Mouse (Mus musculus): ENCODE data around the gene Pter. TPM values are rescaled to one million over a fixed set of nuclear protein-coding genes. Genes with fewer than 3 reads are reported as not detected.

Pter gene
- polyA plus RNA-seq, 1 experiment from 2014 or later: 37.7 TPM

DNA sequence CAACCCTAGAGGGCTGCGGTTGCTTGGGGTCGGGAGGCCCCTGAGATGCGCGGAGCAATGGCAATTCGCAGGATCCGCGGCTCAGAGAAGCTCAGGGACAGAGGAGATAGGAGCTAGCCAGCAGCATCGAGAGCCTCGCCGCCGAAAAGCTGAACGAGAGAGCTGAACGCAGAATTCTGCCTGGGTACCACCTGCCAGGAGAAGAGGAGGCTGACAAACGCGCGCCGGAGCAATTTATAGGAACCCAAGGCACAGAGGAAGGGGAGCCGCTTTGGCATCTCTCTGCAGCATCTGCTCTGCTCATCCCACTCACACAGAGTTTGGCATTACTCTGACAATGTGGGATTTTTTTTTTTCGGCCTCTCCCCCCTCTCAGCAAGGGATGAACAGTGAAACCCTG lies 87.6 kb downstream of the Pter start, which contains the start of gene C1ql3:
C1ql3 (minus strand) TSS at position 335 of the 400 bp plus-strand sequence.
- peak within 1 kb of the TSS; percentile 25; the same call in 1 of the 2 replicates for H3K9ac ChIP-seq (ENCODE audit: low read length)
- DNase-seq (ENCODE audit: low spot score) (peak; percentile 71), ATAC-seq (replicated peaks; ENCODE audit: low FRiP score, low TSS enrichment, low read depth) (no peak)
- no peaks in the 10 kb centered on the region for H3K36me3 ChIP-seq (ENCODE audit: control insufficient read depth, insufficient read depth, low read length)
- peaks cover 49% of the 10 kb centered on the region for H3K27me3 ChIP-seq (replicated peaks; ENCODE audit: control insufficient read depth, insufficient read depth, low read length)
- 1% methylated on average over 19 of the region's 19 CpGs for WGBS
- H3K4me3 ChIP-seq (ENCODE audit: low read depth, low read length): peak within 1 kb of the TSS; percentile 51
- H3K9me3 ChIP-seq (ENCODE audit: control insufficient read depth, low read length): no peaks in the 10 kb centered on the region
- H3K4me1 ChIP-seq (replicated peaks; ENCODE audit: control insufficient read depth, insufficient read depth, low read length): peaks cover 16% of the 10 kb centered on the region; the same call in 1 of the 2 replicates
- H3K27ac ChIP-seq (ENCODE audit: low read depth): no peak within 1 kb of the TSS
- H3K4me2 ChIP-seq (ENCODE audit: low read length): peak within 1 kb of the TSS; percentile 100

DNA sequence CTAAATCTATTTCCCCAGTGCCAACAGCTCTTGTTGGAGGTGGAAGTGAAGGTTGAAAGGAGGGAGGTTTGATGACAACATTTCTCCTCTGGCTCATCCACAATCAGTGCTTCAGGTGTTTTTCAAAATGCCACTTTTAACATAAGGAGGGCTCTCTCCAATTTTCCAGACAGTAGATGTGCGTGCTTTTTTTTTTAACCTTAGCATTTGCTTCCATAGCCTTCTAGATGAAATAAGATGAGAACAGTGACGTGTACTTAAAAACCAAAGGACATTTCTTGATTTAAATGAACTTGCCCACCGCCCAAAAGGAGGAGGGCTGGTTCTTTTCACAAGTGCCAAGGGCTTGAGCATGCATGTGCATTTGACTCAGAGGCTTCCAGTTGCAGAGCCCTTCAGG lies 88.1 kb downstream of the Pter start:
- Histone ChIP-seq H3K9me3 (ENCODE audit: control insufficient read depth, low read length) (no peaks in the 10 kb centered on the region), H3K4me3 (ENCODE audit: low read depth, low read length) (no peak overlapping the region), H3K36me3 (ENCODE audit: control insufficient read depth, insufficient read depth, low read length) (no peaks in the 10 kb centered on the region), H3K9ac (ENCODE audit: low read length) (no peak overlapping the region), H3K27me3 (replicated peaks; ENCODE audit: control insufficient read depth, insufficient read depth, low read length) (peaks cover 49% of the 10 kb centered on the region), H3K27ac (ENCODE audit: low read depth) (no peak overlapping the region), H3K4me2 (ENCODE audit: low read length) (no peak overlapping the region), H3K4me1 (replicated peaks; ENCODE audit: control insufficient read depth, insufficient read depth, low read length) (peaks cover 16% of the 10 kb centered on the region; the same call in 1 of the 2 replicates)
- DNase-seq (ENCODE audit: low spot score) (no peak), ATAC-seq (replicated peaks; ENCODE audit: low FRiP score, low TSS enrichment, low read depth) (no peak)
- 43% methylated on average over 3 of the region's 3 CpGs for WGBS

DNA sequence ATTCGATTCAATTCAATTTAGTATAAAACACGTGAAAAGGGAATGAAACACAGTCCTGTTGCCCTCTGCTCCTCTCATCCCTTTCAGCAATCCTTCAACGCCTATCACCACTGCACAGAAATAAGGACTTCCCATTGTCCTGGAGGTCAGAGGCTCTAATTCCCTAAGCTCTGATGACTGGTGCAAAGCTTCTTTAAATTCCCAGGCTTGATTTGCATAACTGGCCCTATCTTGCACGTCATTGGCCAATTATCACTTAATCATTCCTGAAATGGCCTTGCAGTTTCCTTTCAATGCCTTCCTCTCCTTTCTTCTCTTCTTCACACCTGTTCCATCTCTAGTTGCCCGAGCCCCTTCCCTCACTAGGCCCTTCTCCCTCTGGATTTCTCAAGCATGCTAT lies 94.5 kb downstream of the Pter start:
- no peak overlapping the region for H3K4me2 ChIP-seq (ENCODE audit: low read length)
- no peaks in the 10 kb centered on the region for H3K9me3 ChIP-seq (ENCODE audit: control insufficient read depth, low read length)
- DNase-seq (ENCODE audit: low spot score) (no peak), ATAC-seq (replicated peaks; ENCODE audit: low FRiP score, low TSS enrichment, low read depth) (no peak)
- H3K4me1 ChIP-seq (replicated peaks; ENCODE audit: control insufficient read depth, insufficient read depth, low read length): no peaks in the 10 kb centered on the region
- 47% methylated on average over 5 of the region's 5 CpGs for WGBS
- no peaks in the 10 kb centered on the region for H3K36me3 ChIP-seq (ENCODE audit: control insufficient read depth, insufficient read depth, low read length)
- H3K27ac ChIP-seq (ENCODE audit: low read depth): no peak overlapping the region
- no peak overlapping the region for H3K9ac ChIP-seq (ENCODE audit: low read length)
- no peak overlapping the region for H3K4me3 ChIP-seq (ENCODE audit: low read depth, low read length)
- H3K27me3 ChIP-seq (replicated peaks; ENCODE audit: control insufficient read depth, insufficient read depth, low read length): 0 out of 2 replicates have a peak, but pooled peaks cover 5% of the 10 kb centered on the region

DNA sequence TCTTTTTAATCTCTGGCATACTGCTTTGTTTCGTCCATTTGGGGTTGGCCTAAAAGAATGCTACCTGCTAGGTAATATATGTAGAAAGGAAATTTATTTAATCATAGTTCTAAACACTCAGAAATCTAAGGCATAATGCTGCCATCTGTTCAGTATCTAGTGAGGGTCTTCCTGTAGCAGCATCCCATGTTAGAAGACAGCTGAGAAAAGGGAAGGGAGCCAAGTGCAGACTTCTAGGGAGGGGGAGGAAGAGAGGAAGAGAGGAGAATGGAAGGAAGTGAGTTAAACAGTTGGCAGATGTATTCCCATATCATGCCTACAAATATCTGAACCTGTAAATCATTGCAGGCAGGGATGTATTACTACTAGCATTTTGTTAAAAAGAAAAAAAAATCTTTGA lies 95.0 kb downstream of the Pter start:
- Histone ChIP-seq H3K27ac (ENCODE audit: low read depth) (no peak overlapping the region), H3K4me1 (replicated peaks; ENCODE audit: control insufficient read depth, insufficient read depth, low read length) (no peaks in the 10 kb centered on the region), H3K9ac (ENCODE audit: low read length) (no peak overlapping the region), H3K36me3 (ENCODE audit: control insufficient read depth, insufficient read depth, low read length) (no peaks in the 10 kb centered on the region), H3K9me3 (ENCODE audit: control insufficient read depth, low read length) (no peaks in the 10 kb centered on the region), H3K4me3 (ENCODE audit: low read depth, low read length) (no peak overlapping the region), H3K27me3 (replicated peaks; ENCODE audit: control insufficient read depth, insufficient read depth, low read length) (0 out of 2 replicates have a peak, but pooled peaks cover 1% of the 10 kb centered on the region), H3K4me2 (ENCODE audit: low read length) (no peak overlapping the region)
- ATAC-seq (replicated peaks; ENCODE audit: low FRiP score, low TSS enrichment, low read depth) (no peak), DNase-seq (ENCODE audit: low spot score) (no peak)
- 58% methylated on average over 1 of the region's 1 CpGs for WGBS

DNA sequence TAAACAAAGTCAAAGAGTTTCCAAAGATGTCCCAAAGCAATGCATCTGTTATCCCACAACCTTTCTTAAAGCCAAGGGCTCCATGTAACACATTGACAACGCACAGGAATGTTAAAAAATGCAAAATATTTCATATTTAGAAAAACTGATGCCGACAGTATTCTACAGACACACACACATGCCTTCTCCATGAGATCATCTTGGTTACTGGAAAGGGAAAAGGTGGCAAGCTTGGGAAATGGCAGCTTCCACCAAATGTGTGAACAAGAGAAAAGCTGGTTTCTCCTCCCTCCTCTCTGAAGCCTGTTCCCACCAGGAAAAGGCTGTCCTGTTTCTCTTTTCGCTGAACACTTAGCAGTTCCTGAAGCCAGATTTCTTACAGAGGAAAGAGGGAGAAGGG lies 114.9 kb downstream of the Pter start:
- Histone ChIP-seq H3K9me3 (ENCODE audit: control insufficient read depth, low read length) (no peaks in the 10 kb centered on the region), H3K27me3 (replicated peaks; ENCODE audit: control insufficient read depth, insufficient read depth, low read length) (no peaks in the 10 kb centered on the region), H3K27ac (ENCODE audit: low read depth) (no peak overlapping the region), H3K4me1 (replicated peaks; ENCODE audit: control insufficient read depth, insufficient read depth, low read length) (no peaks in the 10 kb centered on the region; the same call in 1 of the 2 replicates), H3K9ac (ENCODE audit: low read length) (no peak overlapping the region), H3K4me3 (ENCODE audit: low read depth, low read length) (no peak overlapping the region), H3K4me2 (ENCODE audit: low read length) (no peak overlapping the region), H3K36me3 (ENCODE audit: control insufficient read depth, insufficient read depth, low read length) (no peaks in the 10 kb centered on the region)
- 43% methylated on average over 3 of the region's 3 CpGs for WGBS
- DNase-seq (ENCODE audit: low spot score): no peak
- no peak for ATAC-seq (replicated peaks; ENCODE audit: low FRiP score, low TSS enrichment, low read depth)

DNA sequence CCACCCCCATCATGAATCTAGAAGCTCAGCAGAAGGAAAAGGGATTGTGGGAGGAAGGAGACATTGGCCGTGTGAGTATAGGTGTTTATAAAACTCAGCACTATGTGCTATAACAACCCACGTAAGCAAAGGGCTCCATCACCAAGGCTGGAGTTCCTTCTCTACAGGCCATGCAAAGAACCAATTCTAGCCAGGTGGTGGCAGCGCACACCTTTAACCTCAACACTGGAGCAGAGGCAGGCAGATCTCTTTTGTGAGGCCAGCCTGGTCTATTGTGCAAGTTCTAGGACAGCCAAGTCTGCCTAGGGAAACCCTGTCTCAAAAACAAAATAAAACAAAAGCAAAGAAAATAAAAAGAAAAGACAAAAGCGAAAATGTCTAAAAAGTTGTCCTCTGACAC lies 115.9 kb downstream of the Pter start:
- DNase-seq (ENCODE audit: low spot score) (no peak), ATAC-seq (replicated peaks; ENCODE audit: low FRiP score, low TSS enrichment, low read depth) (no peak)
- H3K4me2 ChIP-seq (ENCODE audit: low read length): no peak overlapping the region
- no peak overlapping the region for H3K4me3 ChIP-seq (ENCODE audit: low read depth, low read length)
- no peaks in the 10 kb centered on the region for H3K36me3 ChIP-seq (ENCODE audit: control insufficient read depth, insufficient read depth, low read length)
- no peak overlapping the region for H3K9ac ChIP-seq (ENCODE audit: low read length)
- no peaks in the 10 kb centered on the region for H3K27me3 ChIP-seq (replicated peaks; ENCODE audit: control insufficient read depth, insufficient read depth, low read length)
- no peak overlapping the region for H3K27ac ChIP-seq (ENCODE audit: low read depth)
- WGBS: 88% methylated on average over 4 of the region's 4 CpGs
- no peaks in the 10 kb centered on the region; the same call in 1 of the 2 replicates for H3K4me1 ChIP-seq (replicated peaks; ENCODE audit: control insufficient read depth, insufficient read depth, low read length)
- H3K9me3 ChIP-seq (ENCODE audit: control insufficient read depth, low read length): no peaks in the 10 kb centered on the region

DNA sequence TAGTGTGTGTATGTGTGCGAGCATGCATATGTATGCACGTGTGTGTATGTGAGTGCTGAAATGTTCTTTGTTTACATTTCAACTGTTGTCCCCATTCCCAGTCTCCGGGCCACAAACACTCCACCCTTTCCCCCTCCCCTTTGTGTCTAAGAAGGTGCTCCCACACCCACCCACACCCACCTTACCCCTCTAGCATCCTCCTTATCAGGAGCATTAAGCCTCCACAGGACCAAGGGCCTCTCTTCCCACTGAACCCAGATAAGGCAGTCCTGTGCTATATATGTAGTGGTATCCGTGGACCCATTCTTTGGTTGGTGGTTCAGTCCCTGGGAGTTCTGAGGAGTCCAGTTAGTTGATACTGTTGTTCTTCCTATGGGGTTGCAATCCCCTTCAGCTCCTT lies 120.7 kb downstream of the Pter start:
- DNase-seq (ENCODE audit: low spot score) (no peak), ATAC-seq (replicated peaks; ENCODE audit: low FRiP score, low TSS enrichment, low read depth) (no peak)
- H3K36me3 ChIP-seq (ENCODE audit: control insufficient read depth, insufficient read depth, low read length): no peaks in the 10 kb centered on the region
- WGBS: 81% methylated on average over 4 of the region's 4 CpGs
- no peak overlapping the region for H3K4me3 ChIP-seq (ENCODE audit: low read depth, low read length)
- no peaks in the 10 kb centered on the region for H3K4me1 ChIP-seq (replicated peaks; ENCODE audit: control insufficient read depth, insufficient read depth, low read length)
- H3K27me3 ChIP-seq (replicated peaks; ENCODE audit: control insufficient read depth, insufficient read depth, low read length): no peaks in the 10 kb centered on the region
- no peaks in the 10 kb centered on the region for H3K9me3 ChIP-seq (ENCODE audit: control insufficient read depth, low read length)
- H3K27ac ChIP-seq (ENCODE audit: low read depth): no peak overlapping the region
- no peak overlapping the region for H3K9ac ChIP-seq (ENCODE audit: low read length)
- no peak overlapping the region for H3K4me2 ChIP-seq (ENCODE audit: low read length)

DNA sequence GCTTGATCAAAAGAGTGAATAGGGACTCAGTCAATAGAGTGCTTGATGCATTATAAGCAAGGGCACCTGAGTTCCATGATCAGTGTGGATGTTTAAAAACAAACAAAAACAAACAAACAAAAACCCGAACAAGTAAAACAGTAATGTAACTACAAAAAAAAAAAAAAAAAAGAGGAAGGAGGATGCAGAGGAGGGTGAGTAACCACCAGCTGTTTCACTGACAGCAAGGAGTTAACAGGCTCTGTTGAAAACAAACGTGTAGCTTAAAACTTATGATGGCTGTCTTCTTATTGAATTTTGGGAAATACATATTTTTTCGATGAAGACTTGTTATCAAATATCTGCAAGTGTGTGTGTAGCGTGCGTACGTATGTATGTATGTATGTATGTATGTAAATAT lies 124.8 kb downstream of the Pter start:
- H3K36me3 ChIP-seq (ENCODE audit: control insufficient read depth, insufficient read depth, low read length): no peaks in the 10 kb centered on the region
- H3K27me3 ChIP-seq (replicated peaks; ENCODE audit: control insufficient read depth, insufficient read depth, low read length): no peaks in the 10 kb centered on the region
- DNase-seq (ENCODE audit: low spot score) (no peak), ATAC-seq (replicated peaks; ENCODE audit: low FRiP score, low TSS enrichment, low read depth) (no peak)
- WGBS: 80% methylated on average over 6 of the region's 6 CpGs
- no peaks in the 10 kb centered on the region for H3K9me3 ChIP-seq (ENCODE audit: control insufficient read depth, low read length)
- no peak overlapping the region for H3K9ac ChIP-seq (ENCODE audit: low read length)
- H3K27ac ChIP-seq (ENCODE audit: low read depth): no peak overlapping the region
- no peak overlapping the region for H3K4me3 ChIP-seq (ENCODE audit: low read depth, low read length)
- H3K4me2 ChIP-seq (ENCODE audit: low read length): no peak overlapping the region
- no peaks in the 10 kb centered on the region for H3K4me1 ChIP-seq (replicated peaks; ENCODE audit: control insufficient read depth, insufficient read depth, low read length)

Data from intestine, embryonic 14.5 days (tissue).